Mouse (Mus musculus) large intestine, adult 2 months (tissue): ENCODE results near the gene Csn2. TPM values are rescaled to one million over a fixed set of nuclear protein-coding genes. Genes with fewer than 3 reads are reported as not detected.

Source experiments
- DNase-seq: peaks from one replicate; pipeline ENCODE4 v3.0.0-alpha.2; 2012; ENCODE audit warnings: low read depth, low spot score
- WGBS: fragments of 180-500 bp; shearing (Covaris S2); methylation state at CpG from one replicate; pipeline ENCODE4 v1.1.7; 2018; 5-methylcytosine and 5-hydroxymethylcytosine counted together
- polyA plus RNA-seq: library from polyadenylated mRNA; depleted of rRNA; stranded (reverse); fragments of >200 nt; gene quantifications from 2 replicates; pipeline ENCODE4 v1.2.3, GENCODE M21; 2012; rRNA removed

Csn2 gene
- polyA plus RNA-seq = 0.80 and 0.94 TPM in 2 replicates

GRCm38 (mm10) chr5:87699530-87699929, at the start of gene Csn2:
TSS of gene Csn2 (minus strand) at chr5:87699630.
- DNase-seq = no peak
- 80% methylated on average over 3 of the region's 3 CpGs for whole genome bisulfite sequencing

GRCm38 (mm10) chr5:87734821-87735220, 35.4 kb upstream of the Csn2 start:
- DNase-seq = no peak

GRCm38 (mm10) chr5:87705891-87706290, 6.5 kb upstream of the Csn2 start:
- DNase-seq = no peak
- WGBS = 67% methylated on average over 1 of the region's 1 CpGs

- DNase-seq = no peak
Measured at GRCm38 (mm10) chr5:87665908-87666307, 33.5 kb downstream of the Csn2 start, which contains the start of gene Csn1s1. TSS of gene Csn1s1 (plus strand) at chr5:87666208.

GRCm38 (mm10) chr5:87642787-87643186, 56.6 kb downstream of the Csn2 start:
- DNase-seq = peak; percentile 7

Other genes starting within 250 kb of the Csn2 start
- 0.16 TPM in 1 of 2 replicates, not detected in the other for gene Ugt2a2, start 217.4 kb downstream of the Csn2 start, polyA plus RNA-seq
- gene Gm43638, start 212.8 kb downstream of the Csn2 start, polyA plus RNA-seq = not detected in 2 replicates
- not detected in 2 replicates for gene Ugt2a1, start 208.8 kb downstream of the Csn2 start, polyA plus RNA-seq
- 24.4 and 43.2 TPM in 2 replicates for gene Sult1b1, start 161.4 kb downstream of the Csn2 start, polyA plus RNA-seq
- 9.2 and 15.8 TPM in 2 replicates for gene Sult1d1, start 130.6 kb downstream of the Csn2 start, polyA plus RNA-seq
- gene Sult1e1, start 108.0 kb downstream of the Csn2 start, polyA plus RNA-seq = not detected in 2 replicates
- not detected in 2 replicates for gene Csn1s1, start 33.4 kb downstream of the Csn2 start, polyA plus RNA-seq
- gene Csn1s2a, start 74.9 kb upstream of the Csn2 start, polyA plus RNA-seq = not detected in 2 replicates
- not detected in 2 replicates for gene Csn1s2b, start 108.5 kb upstream of the Csn2 start, polyA plus RNA-seq
- gene Prr27, start 126.1 kb upstream of the Csn2 start, polyA plus RNA-seq = not detected in 2 replicates
- not detected in 2 replicates for gene Odam, start 185.4 kb upstream of the Csn2 start, polyA plus RNA-seq
- not detected in 2 replicates for gene Csn3, start 225.9 kb upstream of the Csn2 start, polyA plus RNA-seq